Mouse (Mus musculus) heart, adult 2 months (tissue): ENCODE measurements at regions not wholly inside any gene's neighbourhood (a gene's known extent, or its start where the extent isn't known, plus 50 kb on each side); places are given as distances from the start of the nearest gene placed in this dataset.

Experiments
- CTCF ChIP-seq: fragments of 200-600 bp; IDR thresholded peaks from 2 replicates; pipeline ENCODE4 v1.8.1; 2022; ENCODE audit warnings: antibody characterized with exemption, mild to moderate bottlenecking, moderate library complexity
- EP300 ChIP-seq: fragments of 200-500 bp; IDR thresholded peaks from 2 replicates; pipeline ENCODE4 v1.6.1; 2011; ENCODE audit warnings: low read depth, low read length, control low read depth; ENCODE audit not compliant: insufficient read depth
- POLR2A ChIP-seq: fragments of 200-500 bp; IDR thresholded peaks from 2 replicates; pipeline ENCODE4 v1.6.1; 2011; ENCODE audit warnings: mild to moderate bottlenecking, low read depth, low read length, control low read depth; ENCODE audit not compliant: insufficient read depth

- TF ChIP-seq CTCF (no peak), POLR2A (no peak), EP300 (no peak)
These were observed 389.5 kb upstream of the Pik3r1 start for GRCm38 (mm10) chr13:102157369-102158130.
